Mouse (Mus musculus): ENCODE results near the gene Sec11a. TPM values are rescaled to one million over a fixed set of nuclear protein-coding genes. Genes with fewer than 3 reads are reported as not detected.

Gene Sec11a
- polyA plus RNA-seq (2021; fragmentation: Nextera tagmentation) = 61.4 and 75.5 TPM in 2 replicates
- long read RNA-seq, experiment 1, transcript Sec11a-208 (7 exons, 728 nt) = minor isoform, 5 of 90 reads
- long read RNA-seq, experiment 1, transcript Sec11a-201 (6 exons, 1,345 nt) = major isoform, 79 of 90 reads
- long read RNA-seq, experiment 1, partial matches to known transcripts = 4 of 90 reads
- long read RNA-seq, experiment 1, other reads (novel, unspliced or antisense) = 2 of 90 reads
- long read RNA-seq, experiment 2, transcript Sec11a-201 (6 exons, 1,345 nt) = major isoform, 76 of 83 reads
- long read RNA-seq, experiment 2, partial matches to known transcripts = 2 of 83 reads
- long read RNA-seq, experiment 2, other reads (novel, unspliced or antisense) = 1 of 83 reads

DNA sequence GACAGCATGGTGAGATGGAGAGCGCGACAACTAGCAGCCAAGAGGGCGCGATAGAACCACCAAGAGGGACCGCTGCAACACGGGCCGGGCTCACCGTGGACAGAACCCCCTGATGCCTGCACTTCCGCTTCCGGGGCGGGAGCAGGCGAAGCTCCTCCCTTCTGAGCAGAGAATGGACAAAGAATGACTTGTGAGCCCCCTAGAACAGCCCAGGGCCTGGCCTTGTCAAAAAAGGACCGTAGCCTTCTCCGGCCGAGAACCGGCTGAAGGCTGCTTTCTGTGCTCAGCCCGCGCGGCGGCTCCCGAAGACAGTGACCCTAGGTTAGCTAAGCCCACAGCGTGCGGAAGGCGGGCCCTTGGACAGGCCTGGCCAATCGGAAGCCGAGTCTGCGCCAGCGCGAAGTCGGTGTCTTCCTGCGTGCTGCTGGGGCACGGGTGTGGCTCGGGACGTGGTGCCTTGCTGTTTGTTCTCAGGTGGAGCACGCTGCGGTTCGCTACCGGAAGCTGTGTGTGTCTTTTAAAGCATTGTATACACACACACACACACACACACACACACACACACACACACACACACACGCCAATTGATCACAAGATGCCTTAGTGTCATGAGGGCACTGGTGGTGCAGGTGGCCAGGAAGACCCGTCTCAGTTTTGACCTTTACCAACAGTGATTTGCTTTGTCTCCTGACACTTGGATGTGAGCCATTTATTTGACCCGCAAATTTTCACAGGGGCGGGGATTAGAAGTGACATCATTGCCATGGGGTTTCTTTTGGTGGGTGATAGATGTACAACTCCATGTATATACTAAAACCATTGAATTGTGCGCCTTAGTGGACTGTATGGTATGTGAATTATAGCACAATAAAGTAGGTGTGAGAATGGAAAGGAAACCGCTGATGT lies at the start of gene Sec11a:
Gene Sec11a (minus strand): TSS at position 336 of the 906 bp plus-strand sequence.

DNA sequence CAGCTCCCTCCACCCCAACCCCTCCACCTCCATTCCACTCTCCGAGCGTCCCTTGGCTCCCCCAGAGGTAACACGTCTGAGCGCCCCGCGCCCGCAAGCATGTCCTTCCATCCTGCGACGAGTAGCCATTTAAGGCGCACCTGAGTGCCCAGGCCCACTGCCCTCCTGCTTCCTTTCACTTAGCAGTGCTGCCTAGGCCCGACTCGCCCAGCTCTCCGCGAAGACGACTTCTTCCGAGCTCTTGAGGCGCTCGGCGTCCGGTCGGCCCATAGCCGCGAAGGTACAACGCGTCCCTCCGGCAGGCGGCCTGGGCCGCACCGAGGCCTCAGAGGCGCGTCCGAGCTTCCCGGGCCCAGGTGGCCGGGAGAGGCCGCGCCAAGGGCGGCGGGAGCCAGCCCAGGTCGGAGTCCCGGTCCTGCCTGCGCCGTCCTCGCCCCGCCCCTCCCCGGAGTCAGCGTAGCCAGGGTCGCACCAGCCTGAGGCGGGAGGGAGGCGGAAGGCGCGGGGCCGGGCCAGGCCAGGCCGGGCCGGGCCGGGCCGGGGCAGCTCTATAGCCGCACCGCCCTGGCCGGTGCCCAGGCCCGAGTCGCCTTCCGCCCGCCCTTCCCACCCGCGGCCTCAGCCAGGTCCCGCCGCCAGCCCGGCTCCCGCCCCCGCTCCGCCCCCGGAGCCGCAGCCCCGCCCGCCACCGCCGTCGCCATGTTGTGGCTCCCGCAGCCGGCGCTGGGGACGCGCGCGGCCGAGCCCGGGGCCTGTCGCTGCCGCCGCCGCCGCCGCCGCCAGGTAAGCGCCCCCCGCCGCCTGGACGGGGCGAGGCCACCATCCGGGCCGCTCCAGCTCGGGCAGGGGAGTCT lies 45.6 kb upstream of the Sec11a start, which contains the start of gene Zfp592:
Gene Zfp592 (plus strand): TSS at position 702 of the 854 bp plus-strand sequence.

DNA sequence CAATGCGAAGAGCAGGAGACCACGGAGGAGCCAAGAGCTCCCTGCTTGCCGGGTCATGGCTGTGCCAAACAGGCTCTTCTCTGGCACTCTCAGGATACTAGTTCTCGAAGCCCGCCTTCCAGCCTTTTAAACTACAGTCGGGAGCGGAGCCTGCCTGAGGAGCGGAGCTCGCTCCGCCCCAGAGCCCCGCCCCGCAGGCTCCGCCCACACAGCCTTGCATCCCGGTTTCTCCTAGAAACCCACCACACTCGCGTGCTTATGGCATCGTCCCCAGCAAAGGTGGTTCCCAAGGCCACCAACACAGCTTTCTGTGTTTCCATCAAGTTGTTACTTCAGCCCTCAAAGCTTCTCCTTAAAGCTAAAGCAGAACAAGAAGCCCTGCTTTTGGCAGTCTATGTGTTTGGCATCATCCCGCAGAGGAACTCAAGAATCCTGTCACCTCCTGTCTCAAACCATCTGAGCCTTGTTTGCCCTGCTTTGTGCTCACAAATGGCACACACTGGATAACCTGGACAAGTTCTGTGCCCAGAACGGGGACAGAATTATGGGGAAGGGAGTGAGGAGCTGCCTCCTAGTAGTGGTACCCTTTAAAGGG lies 42.6 kb downstream of the Sec11a start, which contains the start of gene Nmb:
Gene Nmb (minus strand): TSS at position 156 of the 595 bp plus-strand sequence.

DNA sequence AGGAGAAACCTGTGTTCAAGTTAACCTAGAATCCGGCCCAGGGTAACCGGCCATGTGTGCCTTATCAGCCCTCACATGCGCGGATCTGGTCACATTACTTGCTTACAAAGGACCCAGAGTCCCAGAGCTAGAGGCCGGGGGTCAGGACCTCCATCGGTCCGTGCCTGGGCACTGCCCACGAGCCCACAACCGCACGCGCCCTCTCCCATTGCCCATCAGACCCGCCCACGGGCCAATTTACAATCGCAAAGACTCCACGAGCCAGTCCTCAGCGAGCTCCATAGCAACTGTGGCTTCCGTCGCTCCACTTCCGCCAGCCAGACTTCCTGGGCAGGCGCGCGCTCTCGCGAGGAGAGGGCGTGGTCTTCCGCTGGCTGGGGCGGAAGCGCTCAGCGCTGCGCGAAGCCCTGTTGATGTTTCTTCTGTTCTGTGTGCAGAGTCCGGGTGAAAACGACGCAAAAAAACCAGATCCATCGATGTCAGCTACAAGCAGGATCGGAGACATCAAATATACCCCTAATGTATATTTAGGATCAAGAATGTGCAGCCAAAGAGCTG lies 46.6 kb downstream of the Sec11a start, which contains the start of gene Wdr73:
Gene Wdr73 (minus strand): TSS at position 326 of the 558 bp plus-strand sequence.

DNA sequence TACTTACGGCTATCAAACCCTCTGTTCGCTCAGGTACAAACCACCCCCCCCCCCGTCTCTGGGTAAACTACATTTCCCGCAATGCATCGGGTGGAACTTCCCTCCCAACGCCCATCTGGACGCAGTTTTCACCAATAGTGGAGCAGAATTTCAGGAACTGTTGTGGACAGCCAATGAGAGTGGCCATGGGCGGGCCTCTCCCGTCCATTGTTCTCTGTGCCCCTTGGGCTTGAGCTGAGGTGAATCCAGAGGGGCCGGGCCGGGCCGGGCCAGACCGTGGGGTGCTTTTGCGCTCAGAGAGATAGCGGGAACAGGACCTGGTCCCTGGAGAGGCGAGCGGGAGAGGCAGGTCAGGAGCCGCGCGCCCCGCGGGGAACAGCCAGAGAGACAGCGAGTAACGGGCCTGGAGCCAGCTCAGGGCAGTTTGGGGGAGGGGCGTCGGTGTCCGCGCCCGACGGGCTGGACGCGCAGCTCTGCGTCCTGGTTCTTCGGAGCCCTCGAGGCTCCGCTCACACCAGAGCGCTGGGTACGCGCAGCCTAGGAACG lies 86.8 kb downstream of the Sec11a start, which contains the start of gene Zscan2:
Gene Zscan2 (plus strand): TSS at position 192 of the 546 bp plus-strand sequence.

Other genes starting within 250 kb of the Sec11a start
- gene Iqgap1, start 121.8 kb downstream of the Sec11a start, polyA plus RNA-seq (2021; fragmentation: Nextera tagmentation) = 3.0 and 4.5 TPM in 2 replicates
- 1.0 and 1.8 TPM in 2 replicates for gene Zscan2, start 86.9 kb downstream of the Sec11a start, polyA plus RNA-seq (2021; fragmentation: Nextera tagmentation)
- gene Wdr73, start 46.5 kb downstream of the Sec11a start, polyA plus RNA-seq (2021; fragmentation: Nextera tagmentation) = 16.0 and 23.3 TPM in 2 replicates
- gene Nmb, start 42.7 kb downstream of the Sec11a start, polyA plus RNA-seq (2021; fragmentation: Nextera tagmentation) = 4.7 and 5.7 TPM in 2 replicates
- gene Zfp592, start 45.9 kb upstream of the Sec11a start, polyA plus RNA-seq (2021; fragmentation: Nextera tagmentation) = 2.5 and 4.0 TPM in 2 replicates
- 0.09 and 0.34 TPM in 2 replicates for gene Alpk3, start 109.8 kb upstream of the Sec11a start, polyA plus RNA-seq (2021; fragmentation: Nextera tagmentation)
- gene Slc28a1, start 167.0 kb upstream of the Sec11a start, polyA plus RNA-seq (2021; fragmentation: Nextera tagmentation) = 0.27 and 0.31 TPM in 2 replicates